Mouse (Mus musculus): ENCODE results near the gene Csf3.

GRCm38 (mm10) chr11:98701213-98701670 is at the start of gene Csf3:
- TF ChIP-seq E2F4 (IDR thresholded peaks at IDR 0.05; ENCODE audit: insufficient replicate concordance, low read depth, low read length) (no peak), GABPA (IDR thresholded peaks at IDR 0.05; ENCODE audit: insufficient replicate concordance, low read depth, low read length) (no peak), CTCF (conservative IDR thresholded peaks at IDR 0.05 in 1 of 2, IDR thresholded peaks at IDR 0.05 in 1 of 2; ENCODE audit: low read depth in 2 of 2, low read length in 2 of 2) (no peak), HCFC1 (IDR thresholded peaks at IDR 0.05; ENCODE audit: low read depth, low read length) (no peak), IRF4 (IDR thresholded peaks at IDR 0.05; ENCODE audit: low read depth, low read length) (no peak)
